Mouse (Mus musculus) heart, embryonic 15.5 days (tissue): ENCODE measurements around the gene Dusp8. TPM values are rescaled to one million over a fixed set of nuclear protein-coding genes. Genes with fewer than 3 reads are reported as not detected.
"Not testable (repeated sequence)": the region's sequence is repeated elsewhere in the genome, so short reads cannot be mapped to it uniquely, and the experiment has no call there.

ENCODE experiments used
- ATAC-seq: fragments of 200-750 bp; cut with Nextera tagmentation; replicated peaks from 2 replicates; pipeline ENCODE4 v1.8.0; 2017; ENCODE audit warnings: low read depth, moderate TSS enrichment; ENCODE audit not compliant: insufficient number of reproducible peaks, insufficient read depth, low FRiP score
- H3K27ac ChIP-seq: fragments of 300-500 bp; sonication (generic); 2 replicates; pipeline ENCODE4 v1.5.1; 2015; ENCODE audit warnings: mild to moderate bottlenecking, inconsistent platforms
- H3K27me3 ChIP-seq: fragments of 300-500 bp; sonication (generic); 2 replicates; pipeline ENCODE4 v1.6.1; 2015; ENCODE audit warnings: inconsistent platforms
- H3K36me3 ChIP-seq: fragments of 300-500 bp; sonication (generic); 2 replicates; pipeline ENCODE4 v1.6.1; 2015; ENCODE audit warnings: mild to moderate bottlenecking, inconsistent platforms
- H3K4me1 ChIP-seq: fragments of 300-500 bp; sonication (generic); replicated peaks from 2 replicates; pipeline ENCODE4 v1.6.1; 2015; ENCODE audit warnings: inconsistent platforms
- H3K4me2 ChIP-seq: fragments of 300-500 bp; sonication (generic); 2 replicates; pipeline ENCODE4 v1.6.1; 2015; ENCODE audit warnings: inconsistent platforms, mild to moderate bottlenecking, moderate library complexity
- H3K4me3 ChIP-seq: fragments of 300-500 bp; sonication (generic); 2 replicates; pipeline ENCODE4 v1.5.1; 2015; ENCODE audit warnings: mild to moderate bottlenecking, inconsistent platforms
- H3K9ac ChIP-seq: fragments of 300-500 bp; sonication (generic); 2 replicates; pipeline ENCODE4 v1.6.1; 2015; ENCODE audit warnings: mild to moderate bottlenecking, inconsistent platforms
- H3K9me3 ChIP-seq: fragments of 300-500 bp; sonication (generic); replicated peaks from 2 replicates; pipeline ENCODE4 v1.6.1; 2016; ENCODE audit warnings: inconsistent platforms
- WGBS: fragments of 180-500 bp; shearing (Covaris S2); methylation state at CpG from one replicate; pipeline ENCODE4 v1.1.7; 2015; ENCODE audit warnings: mixed read lengths; 5-methylcytosine and 5-hydroxymethylcytosine counted together
- polyA plus RNA-seq: library from polyadenylated mRNA; unstranded; fragments of >200 nt; fragmentation: Nextera tagmentation; extraction: Ambion mirVana; gene quantifications from 2 replicates; pipeline ENCODE4 v1.2.1, GENCODE M21; 2015

Dusp8 gene
- polyA plus RNA-seq = 11.5 and 12.2 TPM in 2 replicates

GRCm38 (mm10) chr7:142095183-142095931 lies at the start of gene Dusp8:
Dusp8 (minus strand) TSS chr7:142095843.
- Histone ChIP-seq H3K36me3 (no peaks in the 10 kb centered on the region), H3K4me1 (peaks cover 45% of the 10 kb centered on the region), H3K9ac (peak within 1 kb of the TSS; percentile 88), H3K27me3 (peaks cover 30% of the 10 kb centered on the region), H3K27ac (peak within 1 kb of the TSS; percentile 83), H3K4me2 (peak within 1 kb of the TSS; percentile 83), H3K9me3 (no peaks in the 10 kb centered on the region), H3K4me3 (peak within 1 kb of the TSS; percentile 85)
- WGBS = 1% methylated on average over 62 of the region's 63 CpGs
- ATAC-seq = peak; percentile 89

DNA sequence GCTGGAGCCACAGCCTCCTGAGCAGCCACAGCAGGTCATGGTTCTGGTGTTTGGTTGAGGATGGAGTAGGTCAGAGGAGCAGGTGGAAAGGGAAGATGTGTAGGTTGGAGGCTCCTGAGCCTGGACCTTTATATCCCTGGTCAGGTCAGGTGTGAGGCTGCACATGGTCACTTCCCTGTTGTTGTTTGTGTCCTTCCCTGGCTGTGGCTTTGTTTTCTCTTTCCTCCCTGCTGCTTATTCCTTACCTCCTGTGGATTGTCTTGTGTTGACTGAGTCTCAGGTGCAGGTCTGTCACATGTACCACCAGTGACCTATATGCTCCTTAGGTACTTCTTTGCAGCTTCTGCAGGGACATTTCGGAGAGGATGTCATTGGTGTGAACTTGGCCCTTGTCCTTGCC lies 48.9 kb upstream of the Dusp8 start, which contains the start of gene Gm45337:
Gene Gm45337, minus strand, starts transcription at position 101 of the 400 bp plus-strand sequence.
- H3K9me3 ChIP-seq = no peaks in the 10 kb centered on the region
- H3K4me2 ChIP-seq = no peak within 1 kb of the TSS
- H3K4me3 ChIP-seq = no peak within 1 kb of the TSS
- peaks cover 10% of the 10 kb centered on the region; the same call in 1 of the 2 replicates for H3K27me3 ChIP-seq
- H3K4me1 ChIP-seq = no peaks in the 10 kb centered on the region
- ATAC-seq = no peak
- no peak within 1 kb of the TSS for H3K27ac ChIP-seq
- H3K9ac ChIP-seq = no peak within 1 kb of the TSS
- H3K36me3 ChIP-seq = no peaks in the 10 kb centered on the region
- WGBS = 67% methylated on average over 1 of the region's 1 CpGs

DNA sequence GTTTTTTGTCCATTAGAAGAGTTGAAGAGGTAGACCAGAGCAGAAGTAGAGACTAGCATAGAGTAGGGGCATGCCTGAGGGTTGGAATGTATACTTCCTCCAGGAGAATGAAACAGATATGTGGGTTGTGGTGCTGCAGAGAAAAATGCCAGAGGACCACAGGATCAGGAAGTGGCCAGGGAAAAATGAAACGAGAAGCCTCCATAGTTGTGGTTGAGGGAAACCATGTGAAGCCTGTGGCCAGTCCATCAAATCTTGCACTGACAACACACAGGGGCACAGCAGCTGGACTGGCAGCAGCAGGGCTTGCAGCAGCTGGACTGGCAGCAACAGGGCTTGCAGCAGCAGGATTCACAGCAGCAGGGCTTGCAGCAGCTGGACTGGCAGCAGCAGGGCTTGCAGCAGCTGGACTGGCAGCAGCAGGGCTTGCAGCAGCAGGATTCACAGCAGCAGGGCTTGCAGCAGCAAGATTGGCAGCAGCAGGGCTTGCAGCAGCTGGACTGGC lies 47.9 kb upstream of the Dusp8 start:
- 36% methylated on average over 1 of the region's 1 CpGs for WGBS
- ATAC-seq, H3K9me3 ChIP-seq, H3K4me2 ChIP-seq, H3K27ac ChIP-seq, H3K9ac ChIP-seq, H3K4me1 ChIP-seq, H3K36me3 ChIP-seq, H3K4me3 ChIP-seq: not testable (repeated sequence)
- peaks cover 10% of the 10 kb centered on the region; the same call in 1 of the 2 replicates for H3K27me3 ChIP-seq

GRCm38 (mm10) chr7:142140696-142141095 lies 45.1 kb upstream of the Dusp8 start:
- Histone ChIP-seq H3K9ac (no peak overlapping the region), H3K4me3 (no peak overlapping the region), H3K9me3 (no peaks in the 10 kb centered on the region), H3K27me3 (peaks cover 8% of the 10 kb centered on the region; the same call in 1 of the 2 replicates), H3K27ac (no peak overlapping the region), H3K36me3 (no peaks in the 10 kb centered on the region), H3K4me2 (no peak overlapping the region), H3K4me1 (no peaks in the 10 kb centered on the region)
- 8% methylated on average over 1 of the region's 1 CpGs for WGBS
- no peak for ATAC-seq

GRCm38 (mm10) chr7:142135934-142136333 lies 40.3 kb upstream of the Dusp8 start, which contains the start of gene Gm39115:
Gm39115 (minus strand) TSS chr7:142136034.
- 38% methylated on average over 2 of the region's 2 CpGs for WGBS
- H3K27me3 ChIP-seq, H3K9me3 ChIP-seq, H3K4me1 ChIP-seq, H3K36me3 ChIP-seq, H3K9ac ChIP-seq, H3K4me2 ChIP-seq, H3K4me3 ChIP-seq, H3K27ac ChIP-seq, ATAC-seq: not testable (repeated sequence)

DNA sequence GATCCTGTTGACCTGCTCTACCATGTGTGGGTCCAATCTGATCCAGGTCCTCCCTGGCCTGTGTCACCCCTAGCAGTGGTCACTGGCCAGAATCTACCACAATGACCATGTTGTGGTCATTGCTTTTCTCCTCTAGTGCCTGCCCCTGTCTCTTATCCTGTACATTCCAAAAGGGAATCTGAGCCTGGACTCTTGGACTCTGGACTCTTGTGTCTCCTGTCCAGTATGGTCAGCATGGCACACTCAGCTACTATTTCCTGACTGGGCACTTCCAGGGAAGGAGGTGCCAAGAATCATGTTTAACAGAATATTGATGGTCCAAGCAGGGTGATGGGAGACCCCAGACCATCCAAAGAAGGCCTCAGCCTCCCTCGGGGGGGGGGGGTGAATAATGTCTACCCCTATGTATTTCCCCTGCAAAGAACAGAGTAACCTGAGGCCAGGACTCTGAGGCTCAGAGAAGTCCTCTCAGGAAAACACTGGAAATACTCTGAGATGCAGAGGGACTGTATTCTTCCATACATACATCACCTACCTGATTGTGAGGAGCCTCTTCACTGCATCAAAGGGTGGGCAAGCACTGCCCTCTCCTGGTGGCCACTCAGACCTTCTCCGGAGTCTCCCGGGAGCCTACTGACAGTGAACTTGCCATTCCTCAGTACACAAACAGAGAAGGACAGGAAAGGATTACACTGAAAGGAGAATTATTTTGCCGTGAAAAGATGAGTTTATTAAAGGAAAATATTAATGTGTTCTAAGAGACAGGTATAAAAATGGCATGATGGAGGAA lies 38.8 kb upstream of the Dusp8 start:
- no peaks in the 10 kb centered on the region for H3K4me1 ChIP-seq
- H3K9ac ChIP-seq = no peak overlapping the region
- H3K9me3 ChIP-seq = no peaks in the 10 kb centered on the region
- H3K36me3 ChIP-seq = no peaks in the 10 kb centered on the region
- ATAC-seq = no peak
- H3K4me3 ChIP-seq = no peak overlapping the region
- WGBS = 44% methylated on average over 4 of the region's 4 CpGs
- no peaks in the 10 kb centered on the region; the same call in 1 of the 2 replicates for H3K27me3 ChIP-seq
- no peak overlapping the region for H3K4me2 ChIP-seq
- H3K27ac ChIP-seq = no peak overlapping the region

DNA sequence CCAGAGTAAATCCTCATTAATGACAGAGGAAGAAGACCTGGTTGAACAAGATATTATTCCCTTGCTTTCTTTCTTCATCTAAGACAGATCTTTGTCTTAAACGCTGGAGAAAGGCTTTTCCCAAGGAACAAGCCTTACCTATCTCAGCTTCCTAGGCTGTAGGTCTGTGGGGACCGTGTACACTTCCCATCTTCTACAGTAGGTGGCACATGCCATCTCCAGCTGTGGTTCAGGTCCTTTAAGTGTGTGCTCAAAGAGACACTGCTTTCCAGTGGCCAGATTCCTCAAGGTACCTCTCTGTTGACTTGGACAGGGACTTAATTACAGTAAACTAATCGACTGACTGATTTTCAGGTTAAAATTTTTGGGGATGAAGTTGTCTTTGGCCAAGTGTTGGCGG lies 33.2 kb upstream of the Dusp8 start:
- Histone ChIP-seq H3K9ac (no peak overlapping the region), H3K36me3 (no peaks in the 10 kb centered on the region), H3K27me3 (no peaks in the 10 kb centered on the region; the same call in 1 of the 2 replicates), H3K9me3 (no peaks in the 10 kb centered on the region), H3K27ac (no peak overlapping the region), H3K4me1 (no peaks in the 10 kb centered on the region), H3K4me2 (no peak overlapping the region), H3K4me3 (no peak overlapping the region)
- WGBS = 44% methylated on average over 4 of the region's 4 CpGs
- ATAC-seq = no peak

DNA sequence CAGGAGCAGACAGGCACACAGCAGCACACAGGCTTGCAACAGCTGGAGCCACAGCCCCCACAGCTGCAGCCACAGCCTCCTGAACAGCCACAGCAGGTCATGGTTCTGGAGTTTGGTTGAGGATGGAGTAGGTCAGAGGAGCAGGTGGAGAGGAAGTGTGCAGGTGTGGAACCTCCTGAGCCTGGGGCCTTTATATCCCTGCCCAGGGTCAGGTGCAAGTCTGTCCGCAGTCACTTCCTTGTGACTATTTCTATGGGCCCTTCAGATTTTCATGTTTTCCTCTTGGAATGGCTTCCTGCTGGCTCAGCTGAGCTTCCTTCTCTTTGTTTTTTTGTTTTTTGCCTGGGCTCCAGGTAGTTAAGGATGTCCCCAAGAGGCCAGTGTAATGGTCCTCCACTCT lies 25.0 kb upstream of the Dusp8 start, which contains the start of gene Gm45618:
Gene Gm45618, minus strand, starts transcription at position 101 of the 400 bp plus-strand sequence.
- WGBS = 76% methylated on average over 1 of the region's 1 CpGs
- ATAC-seq, H3K4me3 ChIP-seq, H3K4me2 ChIP-seq, H3K9ac ChIP-seq, H3K9me3 ChIP-seq, H3K27me3 ChIP-seq, H3K27ac ChIP-seq, H3K4me1 ChIP-seq, H3K36me3 ChIP-seq: not testable (repeated sequence)

DNA sequence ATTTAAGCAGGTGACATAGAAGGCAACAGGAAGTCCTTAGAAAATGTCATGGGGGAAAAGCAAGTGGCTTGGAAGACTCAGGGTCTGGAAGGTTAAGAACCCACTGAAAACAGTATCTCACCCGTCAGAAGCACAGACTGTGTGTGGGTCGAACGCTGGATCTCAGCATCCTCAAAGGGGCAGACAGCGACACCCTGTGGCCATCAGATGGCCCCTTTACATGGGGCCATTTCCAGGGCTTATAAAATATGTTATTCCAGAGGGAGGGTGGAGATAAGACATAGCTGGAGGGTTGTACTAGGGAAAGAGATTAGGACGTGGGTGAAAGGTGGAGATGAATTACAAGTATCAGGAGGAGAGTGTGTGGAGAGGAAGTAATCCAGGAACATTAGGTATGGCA lies 24.0 kb upstream of the Dusp8 start:
- Histone ChIP-seq H3K27me3 (no peaks in the 10 kb centered on the region), H3K9ac (no peak overlapping the region), H3K4me3 (no peak overlapping the region), H3K4me2 (no peak overlapping the region), H3K36me3 (no peaks in the 10 kb centered on the region), H3K4me1 (no peaks in the 10 kb centered on the region), H3K27ac (no peak overlapping the region), H3K9me3 (no peaks in the 10 kb centered on the region)
- WGBS = 8% methylated on average over 5 of the region's 5 CpGs
- ATAC-seq = no peak

DNA sequence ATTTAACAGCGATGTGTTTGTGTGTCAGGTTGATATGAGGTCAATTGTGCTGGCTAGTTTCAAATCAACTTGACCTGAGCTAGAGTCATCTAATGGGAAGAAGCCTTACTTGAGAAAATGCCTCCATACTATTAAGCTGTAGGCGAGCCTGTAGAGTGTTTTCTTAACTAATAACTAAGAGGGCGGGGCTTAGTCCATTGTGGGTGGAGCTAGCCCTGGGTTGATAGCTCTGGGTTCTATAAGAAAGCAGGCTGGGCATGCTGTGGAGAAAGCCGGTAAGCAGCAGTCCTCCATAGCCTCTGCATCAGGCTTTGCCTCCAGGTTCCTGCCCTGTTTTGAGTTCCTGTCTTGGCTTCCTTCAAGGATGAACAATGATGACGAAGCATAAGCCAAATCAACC lies 9.1 kb upstream of the Dusp8 start:
- Histone ChIP-seq H3K36me3 (no peaks in the 10 kb centered on the region), H3K27me3 (peaks cover 6% of the 10 kb centered on the region; the same call in 1 of the 2 replicates), H3K4me3 (no peak overlapping the region), H3K4me1 (no peaks in the 10 kb centered on the region), H3K27ac (no peak overlapping the region), H3K4me2 (no peak overlapping the region), H3K9me3 (no peaks in the 10 kb centered on the region), H3K9ac (no peak overlapping the region)
- 40% methylated on average over 5 of the region's 5 CpGs for WGBS
- ATAC-seq = no peak

DNA sequence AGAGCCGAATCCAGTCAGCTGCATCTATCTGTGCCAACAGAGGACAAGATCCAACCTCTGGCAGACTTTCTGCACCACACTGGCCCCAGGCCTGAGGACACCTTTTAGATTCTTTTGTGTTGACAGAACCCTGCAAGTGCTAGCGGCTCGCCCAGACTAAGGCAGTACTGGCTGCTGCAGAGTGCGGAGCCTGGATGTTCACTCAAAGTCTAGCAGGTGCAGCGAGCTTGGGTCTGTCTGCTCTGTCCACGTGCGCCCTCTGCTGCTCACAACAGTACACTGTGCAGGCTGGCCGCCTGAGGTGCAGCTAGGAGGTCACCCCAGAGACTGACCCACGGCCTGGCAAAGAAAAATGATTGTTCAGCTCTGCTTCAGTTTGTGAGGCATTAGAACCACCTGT lies 2.1 kb upstream of the Dusp8 start:
- H3K4me3 ChIP-seq = no peak overlapping the region
- 13% methylated on average over 9 of the region's 9 CpGs for WGBS
- H3K27ac ChIP-seq = no peak overlapping the region
- ATAC-seq = no peak
- H3K9me3 ChIP-seq = no peaks in the 10 kb centered on the region
- H3K4me2 ChIP-seq = no peak overlapping the region
- no peak overlapping the region for H3K9ac ChIP-seq
- H3K4me1 ChIP-seq = peaks cover 27% of the 10 kb centered on the region
- H3K36me3 ChIP-seq = no peaks in the 10 kb centered on the region
- H3K27me3 ChIP-seq = peaks cover 30% of the 10 kb centered on the region
